ENCODE assay signal across 12 mouse cellular contexts in the genomic region with DNA sequence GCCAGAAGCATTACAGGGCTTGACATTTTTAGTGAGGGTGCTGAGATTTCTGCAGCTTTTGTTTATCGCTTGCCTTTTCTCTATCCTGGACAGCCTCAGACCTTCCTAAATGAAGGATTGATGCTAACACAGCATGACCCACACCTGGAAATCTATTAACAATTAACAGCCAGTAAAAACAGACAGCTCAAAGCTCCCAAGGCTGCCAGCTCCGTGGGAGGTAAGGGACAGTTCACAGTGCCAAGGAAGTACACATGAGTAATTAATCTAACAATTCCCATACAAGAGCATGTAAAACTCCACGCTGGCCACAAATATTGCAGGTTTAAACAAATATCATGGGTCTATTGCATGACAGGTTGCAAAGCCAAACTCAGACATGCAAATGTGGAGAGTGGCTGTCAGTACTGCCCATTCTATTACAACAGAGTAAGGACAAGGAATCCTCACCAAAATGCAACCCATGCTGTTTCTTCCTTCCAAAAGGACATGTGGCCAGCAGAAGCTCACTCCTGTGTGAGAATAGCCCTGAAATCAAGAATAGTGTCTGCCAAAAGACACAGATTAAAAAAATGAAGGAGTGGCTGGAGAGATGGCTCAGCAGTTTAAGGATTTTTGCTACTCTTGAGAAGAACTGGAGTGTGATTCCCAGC. TPM values are rescaled to one million over a fixed set of nuclear protein-coding genes. Genes with fewer than 3 reads are reported as not detected.
DNase-seq lines count a peak whose midpoint lies in the region; TF ChIP-seq lines count a peak whose summit lies in the region.
"Had no signal": no experiment of that assay in that cellular context is flagged by ENCODE, and none has a peak within 500 bp of the region (broad histone marks: within the 10 kb centered on the region; RNA-seq: fewer than 3 reads in every experiment).

No protein-coding gene starts in this region.

- TF ChIP-seq CTCF in brain, embryonic 14.5 days (IDR thresholded peaks at IDR 0.05; ENCODE audit: borderline replicate concordance, extremely low read depth, insufficient read depth, insufficient read length), result no peak

- peak; percentile 28 for DNase-seq in Muller cell, postnatal 12 days (ENCODE audit: inconsistent ontology term)
- peak; percentile 50 for DNase-seq in brain, embryonic 14.5 days (ENCODE audit: low read depth)
- peak; percentile 4 for DNase-seq in fat pad, adult 2 months (ENCODE audit: extremely low read depth, low read depth, low spot score)
- DNase-seq in kidney, postnatal 36 days, result peak; percentile 65 to 72
- no peak for DNase-seq in urinary bladder, adult 18-20 months (ENCODE audit: low spot score in 2 of 2)
- no peak for DNase-seq in thymus, adult 18-20 months
- DNase-seq in layer of hippocampus, adult 9-10 months (ENCODE audit: low spot score), result no peak
- DNase-seq in urinary bladder, postnatal 25 days (ENCODE audit: low spot score), result no peak
- DNase-seq: adrenal gland, postnatal 10 days; heart, adult 2 months; lung, embryonic 14.5 days had no signal

- no peak for TF ChIP-seq POLR2A in brain, embryonic 14.5 days (IDR thresholded peaks at IDR 0.05; ENCODE audit: borderline replicate concordance, extremely low read depth, insufficient read depth, insufficient read length, poor library complexity, severe bottlenecking)

RNA-seq across cellular contexts. Expression of gene Lrrtm1, which starts 28.6 kb away (rescaled TPM):
- polyA plus RNA-seq in brain, embryonic 14.5 days (2012; rRNA removed), result 38.5 and 42.4 TPM in 2 replicates
- polyA plus RNA-seq: G1E had no signal

Comparison
In these comparisons a context has a peak if more than half of its experiments do, and no peak if none do; other contexts are left out.
1. DNase-seq: peak in Muller cell, postnatal 12 days (single experiment), brain, embryonic 14.5 days (single experiment), fat pad, adult 2 months (single experiment) and kidney, postnatal 36 days (2 of 2); none in urinary bladder, adult 18-20 months (0 of 2), thymus, adult 18-20 months (0 of 2), layer of hippocampus, adult 9-10 months (single experiment) and urinary bladder, postnatal 25 days (single experiment).